Mouse (Mus musculus) heart, embryonic 16.5 days (tissue): ENCODE measurements at regions not wholly inside any gene's neighbourhood (a gene's known extent, or its start where the extent isn't known, plus 50 kb on each side); places are given as distances from the start of the nearest gene placed in this dataset.

Experiments used
- ATAC-seq: fragments of 200-750 bp; cut with Nextera tagmentation; replicated peaks from 2 replicates; pipeline ENCODE4 v1.8.0; 2017; ENCODE audit warnings: moderate number of reproducible peaks; ENCODE audit not compliant: insufficient read depth, low FRiP score; ENCODE audit errors: extremely low read depth
- H3K27ac ChIP-seq: fragments of 300-500 bp; sonication (generic); 2 replicates; pipeline ENCODE4 v1.5.1; 2014; ENCODE audit warnings: mild to moderate bottlenecking, low read length, control low read depth, moderate library complexity
- H3K27me3 ChIP-seq: fragments of 300-500 bp; sonication (generic); 2 replicates; pipeline ENCODE4 v1.6.1; 2014; ENCODE audit warnings: low read length, mixed read lengths; ENCODE audit not compliant: control insufficient read depth, insufficient read depth
- H3K36me3 ChIP-seq: fragments of 300-500 bp; sonication (generic); 2 replicates; pipeline ENCODE4 v1.6.1; 2014; ENCODE audit not compliant: control insufficient read depth, insufficient read depth
- H3K4me1 ChIP-seq: fragments of 300-500 bp; sonication (generic); 2 replicates; pipeline ENCODE4 v1.6.1; 2014; ENCODE audit warnings: low read length, mixed read lengths; ENCODE audit not compliant: control insufficient read depth, insufficient read depth
- H3K4me2 ChIP-seq: fragments of 300-500 bp; sonication (generic); 2 replicates; pipeline ENCODE4 v1.6.1; 2014; ENCODE audit warnings: low read depth, mild to moderate bottlenecking, control low read depth, low read length
- H3K4me3 ChIP-seq: fragments of 300-500 bp; sonication (generic); 2 replicates; pipeline ENCODE4 v1.5.1; 2014; ENCODE audit warnings: mild to moderate bottlenecking, control low read depth, low read length
- H3K9ac ChIP-seq: fragments of 300-500 bp; sonication (generic); 2 replicates; pipeline ENCODE4 v1.6.1; 2014; ENCODE audit warnings: low read length, control low read depth
- H3K9me3 ChIP-seq: fragments of 300-500 bp; sonication (generic); replicated peaks from 2 replicates; pipeline ENCODE4 v1.6.1; 2016; ENCODE audit warnings: low read length; ENCODE audit not compliant: control insufficient read depth
- WGBS: fragments of 180-500 bp; shearing (Covaris S2); extraction: QIAGEN DNeasy Blood & Tissue Kit; methylation state at CpG from one replicate; pipeline ENCODE4 v1.1.7; 2014; 5-methylcytosine and 5-hydroxymethylcytosine counted together

- no peak for ATAC-seq
- H3K36me3 ChIP-seq = no peaks in the 10 kb centered on the region
- no peak overlapping the region for H3K9ac ChIP-seq
- H3K27me3 ChIP-seq = no peaks in the 10 kb centered on the region
- H3K9me3 ChIP-seq = no peaks in the 10 kb centered on the region
- 56% methylated on average over 1 of the region's 1 CpGs for WGBS
- H3K4me3 ChIP-seq = no peak overlapping the region
- H3K4me2 ChIP-seq = no peak overlapping the region
- no peaks in the 10 kb centered on the region for H3K4me1 ChIP-seq
- no peak overlapping the region for H3K27ac ChIP-seq
These were observed 813.0 kb upstream of the Slc10a2 start for GRCm38 (mm10) chr8:5918136-5918535.
